Mouse (Mus musculus) stomach, embryonic 16.5 days (tissue): Measurements from ENCODE around the gene Zbtb11. TPM values are rescaled to one million over a fixed set of nuclear protein-coding genes. Genes with fewer than 3 reads are reported as not detected.

ENCODE experiments used
- ATAC-seq: fragments of 200-750 bp; cut with Nextera tagmentation; 2 replicates; pipeline ENCODE4 v1.8.0; 2017; ENCODE audit warnings: moderate number of reproducible peaks, moderate TSS enrichment; ENCODE audit not compliant: insufficient read depth, low FRiP score
- H3K27ac ChIP-seq: fragments of 300-500 bp; sonication (generic); 2 replicates; pipeline ENCODE4 v1.5.1; 2014; ENCODE audit warnings: low read length
- H3K27me3 ChIP-seq: fragments of 300-500 bp; sonication (generic); 2 replicates; pipeline ENCODE4 v1.6.1; 2014; ENCODE audit warnings: low read length, control low read depth, mixed read lengths; ENCODE audit not compliant: control insufficient read depth, insufficient read depth
- H3K36me3 ChIP-seq: fragments of 300-500 bp; sonication (generic); 2 replicates; pipeline ENCODE4 v1.6.1; 2014; ENCODE audit warnings: low read length; ENCODE audit not compliant: control insufficient read depth, insufficient read depth
- H3K4me1 ChIP-seq: fragments of 300-500 bp; sonication (generic); 2 replicates; pipeline ENCODE4 v1.6.1; 2014; ENCODE audit warnings: low read length, control low read depth, mixed read lengths; ENCODE audit not compliant: control insufficient read depth, insufficient read depth
- H3K4me2 ChIP-seq: fragments of 300-500 bp; sonication (generic); 2 replicates; pipeline ENCODE4 v1.6.1; 2014; ENCODE audit warnings: low read depth, low read length, mixed read lengths
- H3K4me3 ChIP-seq: fragments of 300-500 bp; sonication (generic); replicated peaks from 2 replicates; pipeline ENCODE4 v1.5.1; 2014; ENCODE audit warnings: mild to moderate bottlenecking, low read length
- H3K9ac ChIP-seq: fragments of 300-500 bp; sonication (generic); 2 replicates; pipeline ENCODE4 v1.6.1; 2014; ENCODE audit warnings: low read length
- H3K9me3 ChIP-seq: fragments of 300-500 bp; sonication (generic); replicated peaks from 2 replicates; pipeline ENCODE4 v1.6.1; 2016; ENCODE audit warnings: low read length, control low read depth; ENCODE audit not compliant: control insufficient read depth
- WGBS: fragments of 180-500 bp; shearing (Covaris S2); extraction: QIAGEN DNeasy Blood & Tissue Kit; methylation state at CpG from one replicate; pipeline ENCODE4 v1.1.7; 2014; 5-methylcytosine and 5-hydroxymethylcytosine counted together
- polyA plus RNA-seq: library from polyadenylated mRNA; unstranded; fragments of >200 nt; fragmentation: Nextera tagmentation; extraction: Ambion mirVana; gene quantifications from 2 replicates; pipeline ENCODE4 v1.2.1, GENCODE M21; 2015

Zbtb11 gene
- polyA plus RNA-seq, 1 experiment from 2014 or later, result 15.8 TPM

DNA sequence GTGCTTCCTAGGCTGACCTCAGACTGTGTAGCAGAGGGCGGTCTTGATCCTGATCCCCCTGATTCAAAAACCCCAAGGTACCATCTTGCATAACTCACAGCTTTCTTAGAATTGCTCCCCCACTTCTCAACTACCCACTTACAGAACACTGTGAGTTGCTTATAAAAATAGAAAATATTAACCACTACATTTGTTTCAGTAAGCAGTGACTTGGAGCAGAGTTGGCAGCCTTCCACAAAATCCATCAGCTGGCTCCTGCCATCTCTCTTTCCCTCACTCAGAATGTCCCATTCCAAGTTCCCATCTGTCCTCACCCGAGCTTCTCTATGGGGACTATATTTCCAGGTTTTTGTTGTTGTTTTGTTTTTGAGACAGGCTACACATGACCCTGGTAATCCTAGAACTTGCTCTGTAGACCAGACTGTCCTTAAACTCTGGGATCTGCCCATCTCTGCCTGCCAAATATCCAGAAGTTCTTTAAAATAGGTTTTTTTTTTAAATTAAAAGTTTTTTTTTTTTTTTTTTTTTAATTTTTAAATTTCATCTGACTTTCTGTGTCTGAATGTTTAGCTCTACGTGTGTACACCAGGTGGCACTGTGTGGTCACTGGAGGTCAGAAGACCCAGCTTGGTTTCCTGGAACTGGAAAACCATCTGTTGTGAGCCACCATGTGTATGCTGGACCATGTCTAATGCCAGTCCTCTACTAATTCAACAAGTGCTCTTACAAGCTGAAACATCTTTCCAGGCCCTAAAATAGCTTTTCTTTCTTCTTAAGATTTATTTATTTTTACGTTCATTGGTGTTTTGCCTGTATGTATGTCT is 9.3 kb upstream of the Zbtb11 start:
- no peaks in the 10 kb centered on the region for H3K27me3 ChIP-seq
- H3K4me3 ChIP-seq, result no peak overlapping the region
- no peak for ATAC-seq
- H3K4me2 ChIP-seq, result no peak overlapping the region
- peaks cover 5% of the 10 kb centered on the region; the same call in 1 of the 2 replicates for H3K36me3 ChIP-seq
- peaks cover 12% of the 10 kb centered on the region for H3K4me1 ChIP-seq
- WGBS, result 58% methylated on average over 4 of the region's 4 CpGs
- no peak overlapping the region for H3K27ac ChIP-seq
- H3K9ac ChIP-seq, result no peak overlapping the region
- H3K9me3 ChIP-seq, result no peaks in the 10 kb centered on the region

DNA sequence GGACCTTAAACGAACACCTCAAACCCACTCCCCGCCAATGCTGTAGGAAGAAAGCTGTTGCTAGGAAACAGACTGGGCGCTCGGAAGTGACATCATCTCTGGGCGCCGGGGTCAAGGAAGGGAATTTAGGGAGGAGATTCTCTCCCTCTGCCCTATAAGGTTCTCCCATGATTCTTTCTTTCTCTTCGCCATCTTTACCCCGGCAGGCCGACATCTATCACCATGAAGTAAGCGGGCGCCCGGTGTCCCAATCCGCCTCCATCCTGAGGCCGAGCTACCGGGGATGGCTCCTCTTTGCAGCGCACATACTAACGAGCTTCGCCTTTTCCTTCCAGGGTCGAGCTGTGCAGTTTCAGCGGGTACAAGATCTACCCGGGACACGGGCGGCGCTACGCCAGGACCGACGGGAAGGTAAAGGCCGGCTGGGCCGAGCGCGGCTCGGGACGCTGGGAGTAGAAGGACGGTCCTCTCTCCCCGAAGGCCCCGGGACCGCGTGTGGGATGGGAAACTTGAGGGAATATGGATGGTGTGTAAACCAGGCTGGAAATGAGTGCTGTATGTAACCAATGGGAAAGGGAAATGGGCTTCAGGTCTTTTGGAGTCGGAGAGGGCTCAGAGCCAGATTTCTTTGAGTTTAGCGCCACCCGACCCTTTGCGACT is 7.3 kb upstream of the Zbtb11 start, which contains the start of gene Rpl24:
Gene Rpl24 (plus strand): TSS at position 64 of the 660 bp plus-strand sequence.
- ATAC-seq, result peak; percentile 94
- H3K27me3 ChIP-seq, result no peaks in the 10 kb centered on the region
- peak within 1 kb of the TSS; percentile 97 for H3K4me2 ChIP-seq
- peak within 1 kb of the TSS; percentile 87 for H3K27ac ChIP-seq
- H3K4me1 ChIP-seq, result peaks cover 26% of the 10 kb centered on the region
- H3K4me3 ChIP-seq, result peak within 1 kb of the TSS; percentile 90
- H3K9me3 ChIP-seq, result no peaks in the 10 kb centered on the region
- WGBS, result under 1% methylated on average over 42 of the region's 42 CpGs
- peak within 1 kb of the TSS; percentile 91 for H3K9ac ChIP-seq
- peaks cover 16% of the 10 kb centered on the region for H3K36me3 ChIP-seq

DNA sequence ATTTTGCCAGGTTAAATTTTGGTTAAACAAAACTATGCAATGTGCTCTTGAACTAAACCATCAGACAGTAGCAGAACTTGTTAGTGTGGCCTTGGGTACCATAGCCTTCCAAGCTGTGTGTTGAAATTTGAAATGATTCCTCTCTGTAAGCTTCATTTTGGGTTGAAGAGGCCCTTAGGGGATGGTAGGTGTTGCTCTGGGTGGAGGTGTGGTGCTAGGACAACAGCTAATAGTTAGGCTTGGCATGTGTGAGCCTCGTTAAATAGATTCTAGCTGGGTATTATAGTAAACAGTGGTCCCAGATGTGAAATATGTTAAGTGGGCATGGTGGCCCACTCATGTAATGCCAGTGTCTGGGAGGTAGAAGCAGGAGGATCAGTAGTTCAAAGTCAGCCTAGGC is 6.5 kb upstream of the Zbtb11 start:
- Histone ChIP-seq H3K4me3 (peak overlapping the region; percentile 90), H3K27me3 (no peaks in the 10 kb centered on the region), H3K4me2 (peak overlapping the region; percentile 97), H3K27ac (peak overlapping the region; percentile 87; the same call in 1 of the 2 replicates), H3K9ac (peak overlapping the region; percentile 91), H3K36me3 (peaks cover 22% of the 10 kb centered on the region), H3K9me3 (no peaks in the 10 kb centered on the region), H3K4me1 (peaks cover 26% of the 10 kb centered on the region)
- no peak for ATAC-seq
- WGBS, result 21% methylated on average over 1 of the region's 1 CpGs

DNA sequence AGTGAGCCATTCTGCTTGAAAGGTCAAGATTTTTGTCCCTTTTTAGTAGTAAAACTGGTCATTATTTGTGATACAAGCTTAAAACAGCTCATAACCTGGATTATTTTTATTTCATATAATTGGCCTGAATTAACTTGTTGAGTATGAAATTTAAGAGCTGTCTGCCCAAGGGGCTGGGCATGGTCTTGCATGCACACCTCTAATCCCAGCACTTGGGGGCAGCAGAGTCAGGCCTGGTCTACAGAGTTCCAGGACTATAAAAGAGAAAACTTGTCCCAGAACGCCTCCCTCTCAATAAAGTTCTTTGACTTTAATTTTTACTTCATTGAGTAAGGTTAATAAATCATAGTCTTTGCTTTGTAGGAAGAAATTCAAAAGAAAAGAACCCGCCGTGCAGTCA is 4.5 kb upstream of the Zbtb11 start:
- no peak overlapping the region for H3K9ac ChIP-seq
- H3K36me3 ChIP-seq, result peaks cover 22% of the 10 kb centered on the region
- no peaks in the 10 kb centered on the region for H3K9me3 ChIP-seq
- WGBS, result 73% methylated on average over 3 of the region's 3 CpGs
- peaks cover 30% of the 10 kb centered on the region for H3K4me1 ChIP-seq
- ATAC-seq, result no peak
- no peaks in the 10 kb centered on the region for H3K27me3 ChIP-seq
- H3K4me3 ChIP-seq, result no peak overlapping the region
- H3K27ac ChIP-seq, result no peak overlapping the region
- no peak overlapping the region for H3K4me2 ChIP-seq

DNA sequence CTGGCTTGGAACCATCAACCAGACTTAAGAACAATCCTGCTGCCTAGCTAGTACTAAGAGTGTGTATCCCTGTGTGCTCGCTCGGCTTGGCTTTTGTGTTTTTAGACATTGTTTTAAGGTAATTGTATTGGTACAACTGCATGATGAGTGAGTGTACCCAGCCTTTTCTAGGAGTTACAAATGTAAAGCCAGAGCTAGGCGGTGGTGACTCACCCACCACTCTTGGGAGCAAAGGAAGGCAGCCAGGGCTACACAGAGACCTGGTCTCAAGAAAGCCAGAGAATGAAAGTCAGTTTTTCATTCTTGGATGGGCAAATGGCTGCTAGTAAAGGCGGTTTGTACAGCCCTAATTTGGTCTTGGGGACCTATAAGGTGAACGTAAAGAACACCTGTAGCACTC is 3.3 kb upstream of the Zbtb11 start:
- no peak overlapping the region for H3K4me3 ChIP-seq
- H3K27ac ChIP-seq, result no peak overlapping the region
- H3K4me2 ChIP-seq, result no peak overlapping the region
- peaks cover 22% of the 10 kb centered on the region for H3K36me3 ChIP-seq
- peaks cover 35% of the 10 kb centered on the region for H3K4me1 ChIP-seq
- no peaks in the 10 kb centered on the region for H3K27me3 ChIP-seq
- WGBS, result 92% methylated on average over 5 of the region's 5 CpGs
- no peak overlapping the region for H3K9ac ChIP-seq
- H3K9me3 ChIP-seq, result no peaks in the 10 kb centered on the region
- no peak for ATAC-seq

DNA sequence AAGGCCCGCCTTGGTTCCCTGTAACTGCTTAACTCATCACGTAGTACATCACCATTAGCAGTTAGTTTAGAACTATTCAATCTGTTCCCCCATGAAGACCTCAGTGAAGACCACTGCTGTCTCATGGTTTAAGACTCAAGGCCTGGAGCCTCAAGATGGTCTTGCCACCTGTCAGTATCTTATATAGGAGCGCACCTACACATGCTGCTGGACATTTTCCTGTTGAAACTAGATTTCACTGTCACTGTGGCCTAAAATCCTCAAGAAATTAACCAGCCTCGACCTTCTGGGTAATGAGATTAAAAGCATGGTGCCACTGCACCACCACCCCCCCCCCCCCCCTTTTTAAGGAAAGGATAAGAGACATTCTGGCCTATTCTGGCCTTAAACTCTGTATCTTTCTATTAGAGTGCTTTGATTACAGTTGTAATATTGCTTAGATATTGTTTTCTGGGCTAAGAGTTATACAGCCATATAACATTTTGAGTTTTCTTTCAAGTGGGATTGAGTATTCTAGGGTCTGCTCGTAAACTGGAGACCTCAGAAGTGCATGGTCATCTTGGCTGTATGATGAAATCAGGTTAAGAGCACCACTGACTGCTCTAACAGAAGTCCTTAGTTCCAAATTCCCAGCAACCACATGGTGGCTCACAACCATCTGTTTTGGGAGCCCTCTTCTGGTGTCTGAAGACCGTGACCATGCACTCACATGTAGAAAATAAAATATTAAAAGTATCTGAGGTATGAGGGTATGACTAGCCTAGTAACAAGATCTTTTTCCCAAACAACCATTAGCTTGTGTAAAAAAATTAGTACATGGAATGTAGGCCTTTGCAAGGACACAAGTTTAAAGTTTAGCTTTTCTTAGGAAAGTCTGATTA is 1.7 kb upstream of the Zbtb11 start:
- Histone ChIP-seq H3K9ac (no peak overlapping the region), H3K4me3 (no peak overlapping the region), H3K27me3 (no peaks in the 10 kb centered on the region), H3K9me3 (no peaks in the 10 kb centered on the region), H3K4me1 (peaks cover 37% of the 10 kb centered on the region), H3K36me3 (peaks cover 22% of the 10 kb centered on the region), H3K4me2 (no peak overlapping the region), H3K27ac (no peak overlapping the region)
- 78% methylated on average over 6 of the region's 6 CpGs for WGBS
- no peak for ATAC-seq

DNA sequence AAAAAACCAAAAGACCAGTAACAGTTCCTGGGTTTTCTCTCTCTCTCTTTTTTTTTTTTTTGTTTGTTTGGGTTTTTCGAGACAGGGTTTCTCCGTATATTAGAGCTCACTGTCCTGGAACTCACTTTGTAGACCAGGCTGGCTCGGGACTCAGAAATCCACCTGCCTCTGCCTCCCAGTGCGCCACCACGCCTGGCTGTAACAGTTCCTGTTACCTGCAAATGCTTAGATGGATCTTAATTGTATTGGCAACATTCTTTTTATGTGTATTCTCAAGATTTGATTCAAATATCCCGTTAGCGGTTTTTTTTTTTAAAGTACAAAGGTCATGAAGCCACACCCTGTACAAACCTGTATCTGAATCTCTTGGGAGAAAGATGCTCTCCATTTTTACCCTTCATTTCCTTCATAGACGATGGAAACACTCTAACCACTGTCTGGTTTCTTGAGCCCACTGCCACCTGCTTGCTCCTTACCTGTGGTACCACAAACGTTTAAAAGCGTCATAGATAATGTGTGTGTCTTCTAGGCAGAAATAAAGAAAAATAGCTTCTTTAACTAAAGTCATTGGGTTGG is 969 bp upstream of the Zbtb11 start:
- Histone ChIP-seq H3K9ac (peak overlapping the region; percentile 64), H3K4me1 (peaks cover 33% of the 10 kb centered on the region), H3K27me3 (no peaks in the 10 kb centered on the region), H3K9me3 (no peaks in the 10 kb centered on the region), H3K36me3 (peaks cover 22% of the 10 kb centered on the region), H3K4me2 (peak overlapping the region; percentile 67), H3K27ac (peak overlapping the region; percentile 72), H3K4me3 (peak overlapping the region; percentile 99)
- WGBS, result 48% methylated on average over 10 of the region's 10 CpGs
- ATAC-seq, result no peak

DNA sequence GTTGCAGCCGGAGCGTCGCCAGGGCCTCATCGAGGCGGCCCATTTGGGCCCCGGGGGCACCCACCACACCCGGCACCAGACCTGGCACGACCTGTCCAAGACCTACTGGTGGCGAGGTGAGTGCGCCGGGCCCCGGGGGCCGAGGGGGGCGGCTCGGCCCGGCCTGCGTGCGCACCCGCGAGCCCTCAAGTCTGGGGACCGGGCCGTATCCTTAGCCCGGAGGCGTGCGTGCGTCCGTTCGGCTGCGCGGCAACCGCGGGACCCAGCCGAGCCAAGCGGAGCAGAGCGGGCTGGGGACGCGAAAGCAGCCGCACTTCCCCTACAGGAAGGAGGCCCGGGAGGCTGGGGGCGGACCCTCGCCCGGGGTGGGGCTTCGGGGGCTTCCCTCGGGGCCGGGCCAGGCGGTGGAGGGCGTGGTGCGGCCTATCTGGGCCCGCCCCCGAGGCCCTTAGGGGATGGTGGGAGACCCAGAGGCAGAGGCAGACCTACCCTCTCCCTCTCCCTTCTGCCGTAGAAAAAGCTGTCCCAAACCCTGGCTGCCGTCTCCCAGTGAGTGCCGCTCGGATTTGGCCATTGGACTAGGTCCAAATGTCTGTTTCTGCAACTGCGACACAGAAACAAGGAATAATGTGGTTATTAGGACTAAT is 696 bp downstream of the Zbtb11 start:
- Histone ChIP-seq H3K4me3 (peak overlapping the region; percentile 99), H3K4me1 (peaks cover 25% of the 10 kb centered on the region), H3K4me2 (peak overlapping the region; percentile 85), H3K36me3 (peaks cover 17% of the 10 kb centered on the region; the same call in 1 of the 2 replicates), H3K27ac (peak overlapping the region; percentile 90), H3K27me3 (no peaks in the 10 kb centered on the region), H3K9me3 (no peaks in the 10 kb centered on the region), H3K9ac (peak overlapping the region; percentile 97)
- peak; percentile 93 for ATAC-seq
- under 1% methylated on average over 55 of the region's 55 CpGs for WGBS
